Mouse (Mus musculus): Measurements from ENCODE around the gene Lhfpl3. TPM values are rescaled to one million over a fixed set of nuclear protein-coding genes. Genes with fewer than 3 reads are reported as not detected.

The Lhfpl3 gene
- total and polyA plus RNA-seq, 2 experiments from 2014 or later: 34.4 to 40.3 TPM

GRCm38 (mm10) chr5:23226753-23227152 is 480.9 kb downstream of the Lhfpl3 start:
- Histone ChIP-seq H3K4me2 (ENCODE audit: low read depth) (no peak overlapping the region), H3K9ac (no peak overlapping the region), H3K9me3 (ENCODE audit: low read length) (no peaks in the 10 kb centered on the region), H3K4me3 (ENCODE audit: low read depth, low read length) (no peak overlapping the region), H3K27ac (ENCODE audit: low read depth, low read length) (no peak overlapping the region), H3K4me1 (ENCODE audit: insufficient read depth) (no peaks in the 10 kb centered on the region), H3K27me3 (ENCODE audit: insufficient read depth, low read length) (no peaks in the 10 kb centered on the region), H3K36me3 (ENCODE audit: insufficient read depth) (no peaks in the 10 kb centered on the region)
- ATAC-seq (no peak), DNase-seq (no peak)
- 63% methylated on average over 3 of the region's 3 CpGs for WGBS
- TF ChIP-seq CTCF (IDR thresholded peaks at IDR 0.05; ENCODE audit: low read depth): no peak

GRCm38 (mm10) chr5:23246974-23247373 is 501.1 kb downstream of the Lhfpl3 start:
- Histone ChIP-seq H3K4me3 (ENCODE audit: low read depth, low read length) (no peak overlapping the region), H3K36me3 (ENCODE audit: insufficient read depth) (no peaks in the 10 kb centered on the region), H3K27me3 (ENCODE audit: insufficient read depth, low read length) (no peaks in the 10 kb centered on the region), H3K27ac (ENCODE audit: low read depth, low read length) (no peak overlapping the region), H3K4me1 (ENCODE audit: insufficient read depth) (peaks cover 7% of the 10 kb centered on the region; the same call in 1 of the 2 replicates), H3K9me3 (ENCODE audit: low read length) (no peaks in the 10 kb centered on the region), H3K4me2 (ENCODE audit: low read depth) (no peak overlapping the region), H3K9ac (no peak overlapping the region)
- DNase-seq: peak; percentile 16
- ATAC-seq: no peak
- peak; percentile 59 for TF ChIP-seq CTCF (IDR thresholded peaks at IDR 0.05; ENCODE audit: low read depth)
- 47% methylated on average over 4 of the region's 4 CpGs for WGBS

- Histone ChIP-seq H3K9ac (no peak overlapping the region), H3K27ac (ENCODE audit: low read depth, low read length) (no peak overlapping the region), H3K9me3 (ENCODE audit: low read length) (no peaks in the 10 kb centered on the region), H3K27me3 (ENCODE audit: insufficient read depth, low read length) (no peaks in the 10 kb centered on the region), H3K36me3 (ENCODE audit: insufficient read depth) (no peaks in the 10 kb centered on the region), H3K4me2 (ENCODE audit: low read depth) (no peak overlapping the region), H3K4me3 (ENCODE audit: low read depth, low read length) (no peak overlapping the region), H3K4me1 (ENCODE audit: insufficient read depth) (peaks cover 7% of the 10 kb centered on the region; the same call in 1 of the 2 replicates)
- ATAC-seq: no peak
- TF ChIP-seq CTCF (IDR thresholded peaks at IDR 0.05; ENCODE audit: low read depth): no peak
- WGBS: 72% methylated on average over 1 of the region's 1 CpGs
- DNase-seq: no peak
These were observed 501.9 kb downstream of the Lhfpl3 start for GRCm38 (mm10) chr5:23247784-23248183.

- no peak for ATAC-seq
- Histone ChIP-seq H3K9ac (no peak overlapping the region), H3K27me3 (ENCODE audit: insufficient read depth, low read length) (no peaks in the 10 kb centered on the region), H3K36me3 (ENCODE audit: insufficient read depth) (no peaks in the 10 kb centered on the region), H3K27ac (ENCODE audit: low read depth, low read length) (no peak overlapping the region), H3K4me2 (ENCODE audit: low read depth) (no peak overlapping the region), H3K4me3 (ENCODE audit: low read depth, low read length) (no peak overlapping the region), H3K9me3 (ENCODE audit: low read length) (no peaks in the 10 kb centered on the region), H3K4me1 (ENCODE audit: insufficient read depth) (peaks cover 7% of the 10 kb centered on the region; the same call in 1 of the 2 replicates)
- TF ChIP-seq CTCF (IDR thresholded peaks at IDR 0.05; ENCODE audit: low read depth): no peak
- DNase-seq: no peak
These were observed 502.4 kb downstream of the Lhfpl3 start for GRCm38 (mm10) chr5:23248303-23248702.

GRCm38 (mm10) chr5:23249896-23250875 is 504.3 kb downstream of the Lhfpl3 start:
- Histone ChIP-seq H3K4me1 (ENCODE audit: insufficient read depth) (peaks cover 7% of the 10 kb centered on the region; the same call in 1 of the 2 replicates), H3K27ac (ENCODE audit: low read depth, low read length) (no peak overlapping the region), H3K36me3 (ENCODE audit: insufficient read depth) (no peaks in the 10 kb centered on the region), H3K9ac (no peak overlapping the region), H3K4me3 (ENCODE audit: low read depth, low read length) (no peak overlapping the region), H3K9me3 (ENCODE audit: low read length) (no peaks in the 10 kb centered on the region), H3K4me2 (ENCODE audit: low read depth) (no peak overlapping the region), H3K27me3 (ENCODE audit: insufficient read depth, low read length) (no peaks in the 10 kb centered on the region)
- no peak for TF ChIP-seq CTCF (IDR thresholded peaks at IDR 0.05; ENCODE audit: low read depth)
- 49% methylated on average over 9 of the region's 9 CpGs for WGBS
- DNase-seq: no peak
- ATAC-seq: peak; percentile 29; the same call in 1 of the 2 replicates

GRCm38 (mm10) chr5:23251462-23252224 is 505.8 kb downstream of the Lhfpl3 start:
- Histone ChIP-seq H3K4me1 (ENCODE audit: insufficient read depth) (peaks cover 7% of the 10 kb centered on the region; the same call in 1 of the 2 replicates), H3K27ac (ENCODE audit: low read depth, low read length) (0 out of 2 replicates have a peak overlapping the region, but pooled peaks have one; percentile 9), H3K4me3 (ENCODE audit: low read depth, low read length) (no peak overlapping the region), H3K9ac (no peak overlapping the region), H3K4me2 (ENCODE audit: low read depth) (no peak overlapping the region), H3K9me3 (ENCODE audit: low read length) (no peaks in the 10 kb centered on the region), H3K27me3 (ENCODE audit: insufficient read depth, low read length) (no peaks in the 10 kb centered on the region), H3K36me3 (ENCODE audit: insufficient read depth) (no peaks in the 10 kb centered on the region)
- 37% methylated on average over 12 of the region's 12 CpGs for WGBS
- DNase-seq (peak; percentile 6), ATAC-seq (no peak)
- TF ChIP-seq CTCF (IDR thresholded peaks at IDR 0.05; ENCODE audit: low read depth): peak; percentile 55
